Mouse (Mus musculus): ENCODE results near the gene Pde10a.
A peak's percentile ranks its signal among the peaks of the same experiment; 100 is the strongest.

Gene Pde10a

GRCm38 (mm10) chr17:8525971-8526740 is 984 bp downstream of the Pde10a start:
- DNase-seq (ENCODE audit: low spot score in 2 of 2): peak in 1 of 2 experiments; percentile 18

GRCm38 (mm10) chr17:8526815-8527261 is 1.7 kb downstream of the Pde10a start:
- DNase-seq (ENCODE audit: low spot score in 2 of 2): no peak

GRCm38 (mm10) chr17:8528641-8529040 is 3.5 kb downstream of the Pde10a start:
- no peak for DNase-seq (ENCODE audit: low spot score in 2 of 2)

GRCm38 (mm10) chr17:8532609-8533008 is 7.4 kb downstream of the Pde10a start:
- DNase-seq (ENCODE audit: low spot score in 2 of 2): no peak

- DNase-seq (ENCODE audit: low spot score in 2 of 2): no peak
Observed at GRCm38 (mm10) chr17:8533828-8534227, 8.7 kb downstream of the Pde10a start.

GRCm38 (mm10) chr17:8536522-8536921 is 11.3 kb downstream of the Pde10a start:
- DNase-seq (ENCODE audit: low spot score in 2 of 2): no peak

- no peak for DNase-seq (ENCODE audit: low spot score in 2 of 2)
Observed at GRCm38 (mm10) chr17:8538102-8538501, 12.9 kb downstream of the Pde10a start.

- DNase-seq (ENCODE audit: low spot score in 2 of 2): no peak
Observed at GRCm38 (mm10) chr17:8541974-8542538, 16.9 kb downstream of the Pde10a start.

GRCm38 (mm10) chr17:8546366-8546765 is 21.2 kb downstream of the Pde10a start:
- no peak for DNase-seq (ENCODE audit: low spot score in 2 of 2)

- no peak for DNase-seq (ENCODE audit: low spot score in 2 of 2)
Observed at GRCm38 (mm10) chr17:8548733-8549132, 23.6 kb downstream of the Pde10a start.

- no peak for DNase-seq (ENCODE audit: low spot score in 2 of 2)
Observed at GRCm38 (mm10) chr17:8551641-8552040, 26.5 kb downstream of the Pde10a start.

- DNase-seq (ENCODE audit: low spot score in 2 of 2): peak in 1 of 2 experiments; percentile 9
Observed at GRCm38 (mm10) chr17:8552346-8553035, 27.3 kb downstream of the Pde10a start.

- DNase-seq (ENCODE audit: low spot score in 2 of 2): no peak
Observed at GRCm38 (mm10) chr17:8553601-8554000, 28.4 kb downstream of the Pde10a start.

- DNase-seq (ENCODE audit: low spot score in 2 of 2): peak in 1 of 2 experiments; percentile 5
Observed at GRCm38 (mm10) chr17:8554219-8554618, 29.0 kb downstream of the Pde10a start.

GRCm38 (mm10) chr17:8555785-8556184 is 30.6 kb downstream of the Pde10a start:
- no peak for DNase-seq (ENCODE audit: low spot score in 2 of 2)

- DNase-seq (ENCODE audit: low spot score in 2 of 2): no peak
Observed at GRCm38 (mm10) chr17:8556223-8556622, 31.1 kb downstream of the Pde10a start.

- DNase-seq (ENCODE audit: low spot score in 2 of 2): no peak
Observed at GRCm38 (mm10) chr17:8557926-8558325, 32.8 kb downstream of the Pde10a start.

GRCm38 (mm10) chr17:8562101-8562885 is 37.1 kb downstream of the Pde10a start:
- DNase-seq (ENCODE audit: low spot score in 2 of 2): no peak

GRCm38 (mm10) chr17:8562886-8563280 is 37.7 kb downstream of the Pde10a start:
- DNase-seq (ENCODE audit: low spot score in 2 of 2): no peak

GRCm38 (mm10) chr17:8566850-8567249 is 41.7 kb downstream of the Pde10a start, which contains the start of gene Gm17087:
TSS of gene Gm17087 (minus strand) at chr17:8566950.
- DNase-seq (ENCODE audit: low spot score in 2 of 2): no peak

- DNase-seq (ENCODE audit: low spot score in 2 of 2): no peak
Observed at GRCm38 (mm10) chr17:8573542-8574260, 48.5 kb downstream of the Pde10a start.

Data from cerebellum, postnatal 4 days (tissue).